Mouse (Mus musculus) bone marrow, adult 2 months (tissue): ENCODE data around the gene Polr2b.

Experiments
- CTCF ChIP-seq: fragments of 200-500 bp; IDR thresholded peaks from 2 replicates; pipeline ENCODE4 v1.5.1; 2011; ENCODE audit warnings: low read length, control low read depth; ENCODE audit not compliant: control insufficient read depth, insufficient read depth
- POLR2A ChIP-seq: fragments of 200-500 bp; IDR thresholded peaks from 2 replicates; pipeline ENCODE4 v1.6.1; 2011; ENCODE audit warnings: low read depth, mild to moderate bottlenecking, control low read depth, low read length, borderline replicate concordance; ENCODE audit not compliant: control insufficient read depth

DNA sequence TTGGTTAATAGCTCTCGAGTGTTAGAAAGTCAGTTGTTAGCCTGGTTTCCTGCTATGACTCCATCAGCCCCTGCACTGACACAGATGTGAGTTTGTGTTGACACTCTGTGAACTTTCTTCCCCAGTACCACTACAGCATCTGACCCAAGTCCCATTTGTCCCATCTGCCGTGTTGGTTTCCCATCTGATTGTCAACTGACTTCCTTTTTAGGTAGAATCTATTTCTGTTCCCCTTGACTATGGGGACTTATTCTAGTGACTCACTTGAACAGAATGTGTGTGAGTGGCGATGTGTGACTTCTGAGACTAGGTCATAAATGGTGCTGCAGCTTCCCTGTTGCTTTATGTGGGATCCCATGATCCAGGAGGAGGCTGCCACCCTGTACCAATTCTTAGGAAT is 65.0 kb downstream of the Polr2b start:
- TF ChIP-seq CTCF (no peak), POLR2A (no peak)
